Mouse (Mus musculus): ENCODE data around the gene Hdac5.

DNA sequence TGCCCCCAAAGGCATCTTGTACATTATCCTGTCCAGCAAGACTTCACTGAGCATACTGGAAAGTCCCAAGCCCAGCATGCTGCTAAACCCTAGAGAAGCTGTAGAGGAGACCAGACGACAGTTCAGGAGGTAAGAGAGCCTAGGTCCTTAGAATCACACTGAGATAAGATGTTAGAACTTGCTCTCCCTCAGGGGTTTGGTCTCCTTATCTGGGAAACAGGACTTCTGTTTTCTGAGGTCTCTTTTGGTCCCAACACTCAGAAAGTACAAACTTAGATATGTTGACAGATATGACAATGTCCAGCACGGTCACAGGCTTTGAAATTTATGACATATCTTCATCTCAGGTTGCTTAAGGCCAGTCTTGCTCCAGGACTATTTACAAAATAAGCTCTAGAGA, 6.1 kb upstream of the Hdac5 start:
- TF ChIP-seq CTCF (IDR thresholded peaks at IDR 0.05; ENCODE audit: extremely low read depth, insufficient read length, insufficient replicate concordance, low read depth, low read length) (no peak), POLR2A (IDR thresholded peaks at IDR 0.05; ENCODE audit: low read depth, low read length) (no peak)
